Mouse (Mus musculus) adrenal gland (tissue): Measurements from ENCODE around the gene Itga5.

Experiments used
- intact Hi-C: fragments of 180-260 bp; cut with DNase I; formaldehyde crosslinking; loops from one replicate; pipeline ENCODE4 v1.15.1; 2025

Gene Itga5

GRCm38 (mm10) chr15:103340786-103341185 is 25.8 kb downstream of the Itga5 start:
- intact Hi-C loops = no loop called here

- intact Hi-C loops = no loop called here
These were observed 26.6 kb downstream of the Itga5 start, which contains the start of gene Zfp385a for GRCm38 (mm10) chr15:103339961-103340337. TSS of gene Zfp385a (minus strand) at chr15:103340093.

- intact Hi-C loops = no loop called here
These were observed 27.2 kb downstream of the Itga5 start for GRCm38 (mm10) chr15:103339166-103339960.

GRCm38 (mm10) chr15:103338829-103339165 is 27.8 kb downstream of the Itga5 start:
- intact Hi-C loops = no loop called here

GRCm38 (mm10) chr15:103336996-103337667 is 29.4 kb downstream of the Itga5 start:
- intact Hi-C loops = no loop called here

- intact Hi-C loops = no loop called here
These were observed 30.9 kb downstream of the Itga5 start for GRCm38 (mm10) chr15:103335488-103336235.

- intact Hi-C loops = no loop called here
These were observed 31.5 kb downstream of the Itga5 start for GRCm38 (mm10) chr15:103335040-103335439.

GRCm38 (mm10) chr15:103334194-103334593 is 32.4 kb downstream of the Itga5 start:
- intact Hi-C loops = no loop called here

- intact Hi-C loops = no loop called here
These were observed 32.8 kb downstream of the Itga5 start for GRCm38 (mm10) chr15:103333738-103334137.

GRCm38 (mm10) chr15:103333081-103333615 is 33.4 kb downstream of the Itga5 start:
- intact Hi-C loops = no loop called here

- intact Hi-C loops = no loop called here
These were observed 42.9 kb downstream of the Itga5 start for GRCm38 (mm10) chr15:103323455-103324247.

GRCm38 (mm10) chr15:103323070-103323454 is 43.5 kb downstream of the Itga5 start:
- intact Hi-C loops = no loop called here

GRCm38 (mm10) chr15:103322396-103322795 is 44.2 kb downstream of the Itga5 start:
- intact Hi-C loops = no loop called here

- intact Hi-C loops = no loop called here
These were observed 45.5 kb downstream of the Itga5 start for GRCm38 (mm10) chr15:103321076-103321475.

GRCm38 (mm10) chr15:103318201-103318816 is 48.3 kb downstream of the Itga5 start:
- intact Hi-C loops = loop anchor here (10.0 kb wide), 1 partner anchor 334 kb away; no protein-coding TSS in a partner anchor

- intact Hi-C loops = loop anchor here (10.0 kb wide), 1 partner anchor 333 kb away; no protein-coding TSS in a partner anchor
These were observed 48.8 kb downstream of the Itga5 start for GRCm38 (mm10) chr15:103317731-103318130.

GRCm38 (mm10) chr15:103317120-103317519 is 49.4 kb downstream of the Itga5 start:
- intact Hi-C loops = loop anchor here (10.0 kb wide), 1 partner anchor 332 kb away; no protein-coding TSS in a partner anchor

- intact Hi-C loops = loop anchor here (10.0 kb wide), 1 partner anchor 331 kb away; no protein-coding TSS in a partner anchor
These were observed 50.4 kb downstream of the Itga5 start for GRCm38 (mm10) chr15:103315979-103316776.

- intact Hi-C loops = loop anchor here (10.0 kb wide), 1 partner anchor 330 kb away; no protein-coding TSS in a partner anchor
These were observed 51.5 kb downstream of the Itga5 start for GRCm38 (mm10) chr15:103315011-103315502.
